Mouse (Mus musculus): Measurements from ENCODE around the gene Alpk1. TPM values are rescaled to one million over a fixed set of nuclear protein-coding genes. Genes with fewer than 3 reads are reported as not detected.
A peak's percentile ranks its signal among the peaks of the same experiment; 100 is the strongest.

The Alpk1 gene
- polyA plus RNA-seq, 1 experiment: 5.5 TPM

DNA sequence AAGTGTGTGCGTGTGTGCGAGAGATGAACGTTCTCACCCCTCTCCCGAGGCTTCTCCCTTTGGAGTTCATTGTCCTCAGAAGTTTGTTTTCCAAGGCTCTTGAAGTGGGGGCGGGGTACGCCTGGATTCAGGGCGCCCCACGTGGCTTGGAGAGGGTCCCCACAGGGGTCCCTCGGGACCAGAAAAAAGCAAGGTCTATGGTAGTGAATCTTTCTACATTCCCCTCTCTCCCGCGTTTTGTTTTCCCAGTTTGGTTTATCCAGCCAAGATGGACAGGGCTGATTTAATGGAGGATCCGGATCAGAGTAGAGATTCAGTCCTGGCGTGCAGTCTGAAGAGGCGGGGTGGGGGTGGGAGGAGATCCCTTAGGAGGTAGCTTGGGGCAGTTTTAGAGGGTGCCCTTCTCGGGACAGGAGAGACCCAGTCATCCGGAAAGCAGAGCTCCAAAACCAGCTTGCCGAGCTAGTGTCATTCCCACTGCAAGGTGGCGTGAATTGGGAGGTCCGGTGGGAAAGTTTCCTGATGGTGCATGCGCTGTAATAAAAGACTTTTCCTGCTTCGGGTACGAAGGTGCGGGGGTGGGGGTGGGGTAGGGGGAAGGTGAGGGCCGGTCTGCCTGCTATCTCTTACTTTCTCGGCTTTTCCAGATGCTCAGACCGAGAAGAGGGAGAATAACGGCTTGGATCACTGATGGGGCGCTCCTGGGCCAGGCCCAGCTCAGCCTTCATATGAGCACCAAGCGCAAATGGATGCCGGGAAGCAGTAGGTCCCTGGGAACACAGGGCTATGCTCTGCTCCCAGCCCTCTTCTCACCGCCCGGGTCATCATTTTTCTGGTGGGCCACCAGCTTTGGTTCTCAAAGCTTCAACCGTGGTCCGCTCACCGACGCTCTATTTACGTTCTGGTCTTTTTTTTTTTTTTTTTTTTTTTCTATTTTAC, 139.3 kb downstream of the Alpk1 start:
- no peak overlapping the region for H3K27ac ChIP-seq (ENCODE audit: control insufficient read depth, insufficient read depth, low read depth, low read length, poor library complexity)
- no peak overlapping the region for H3K4me3 ChIP-seq (replicated peaks; ENCODE audit: control insufficient read depth, low read depth, low read length)
- TF ChIP-seq CTCF (IDR thresholded peaks at IDR 0.05; ENCODE audit: control insufficient read depth, insufficient read depth, low read length) (no peak), POLR2A (IDR thresholded peaks at IDR 0.05; ENCODE audit: borderline replicate concordance, control insufficient read depth, low read depth, low read length) (no peak)
- H3K4me1 ChIP-seq (ENCODE audit: control insufficient read depth, insufficient read depth, low read length): no peaks in the 10 kb centered on the region
- WGBS: 9% methylated on average over 37 of the region's 37 CpGs

DNA sequence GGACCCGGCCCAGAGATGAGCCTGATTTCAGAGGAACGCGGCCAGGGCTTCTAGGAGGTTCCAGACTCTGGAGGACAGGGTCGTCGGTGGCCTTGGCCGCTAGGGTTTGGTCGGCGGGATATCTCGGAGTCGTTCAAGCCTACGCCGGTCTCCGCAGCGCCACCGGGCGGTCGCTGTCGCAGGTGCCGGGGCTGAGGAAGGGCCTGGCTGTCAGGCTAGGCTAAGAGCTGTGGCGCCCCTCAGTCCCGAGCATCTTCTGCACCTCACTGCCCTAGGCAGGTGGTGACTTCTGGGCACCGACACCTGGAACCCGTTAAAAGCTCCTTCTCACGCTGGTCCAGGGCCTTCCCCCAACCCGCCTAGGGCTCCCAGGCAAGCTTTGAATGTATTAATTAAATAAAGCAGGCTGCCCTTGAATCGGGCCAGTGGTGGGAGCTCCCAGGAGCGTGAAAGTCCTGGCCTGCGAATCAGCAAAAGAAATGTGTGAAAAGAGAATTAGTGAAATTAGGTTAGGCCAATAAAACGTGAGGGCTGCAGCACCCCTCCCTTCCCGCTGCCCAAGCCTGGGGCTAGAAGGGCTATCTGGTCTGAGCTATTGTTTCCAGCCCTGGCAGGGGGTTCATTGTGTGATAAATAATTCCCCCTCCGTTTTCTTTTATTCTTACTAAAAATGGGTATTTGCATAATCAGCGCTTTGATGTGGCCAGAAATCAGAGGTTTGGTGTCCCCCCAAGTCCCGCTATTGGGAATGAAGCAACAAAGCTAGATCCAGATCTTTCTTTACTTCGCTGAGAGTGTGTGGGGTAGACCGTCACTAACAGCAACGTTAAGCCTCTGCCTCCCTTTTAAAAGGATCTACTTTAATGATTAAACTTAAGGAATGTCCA, 140.2 kb downstream of the Alpk1 start:
- TF ChIP-seq POLR2A (IDR thresholded peaks at IDR 0.05; ENCODE audit: borderline replicate concordance, control insufficient read depth, low read depth, low read length) (0 out of 2 replicates have a peak, but pooled peaks have one; percentile 9), CTCF (IDR thresholded peaks at IDR 0.05; ENCODE audit: control insufficient read depth, insufficient read depth, low read length) (peak; percentile 36; the same call in 1 of the 2 replicates)
- 5% methylated on average over 36 of the region's 36 CpGs for WGBS
- Histone ChIP-seq H3K4me1 (ENCODE audit: control insufficient read depth, insufficient read depth, low read length) (no peaks in the 10 kb centered on the region), H3K27ac (ENCODE audit: control insufficient read depth, insufficient read depth, low read depth, low read length, poor library complexity) (no peak overlapping the region), H3K4me3 (replicated peaks; ENCODE audit: control insufficient read depth, low read depth, low read length) (no peak overlapping the region)

DNA sequence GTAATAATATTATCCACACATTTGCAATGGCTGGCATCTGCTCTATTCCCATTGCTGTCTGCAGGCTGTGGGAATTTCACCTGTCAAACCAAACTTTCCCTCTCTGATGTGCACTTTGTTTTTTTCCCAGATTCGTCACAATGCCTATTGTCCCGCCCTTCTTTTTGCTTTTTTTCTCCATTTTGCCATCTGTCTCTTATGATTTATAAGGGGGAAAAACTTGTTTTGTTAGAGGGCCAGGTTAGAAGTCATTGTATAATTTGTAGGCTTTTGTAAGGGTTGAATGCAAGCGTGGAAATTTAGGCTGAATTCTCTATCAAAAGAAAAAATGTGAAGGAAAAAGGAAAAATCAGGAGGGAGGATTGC, 145.4 kb downstream of the Alpk1 start:
- Histone ChIP-seq H3K4me3 (replicated peaks; ENCODE audit: control insufficient read depth, low read depth, low read length) (no peak overlapping the region), H3K4me1 (ENCODE audit: control insufficient read depth, insufficient read depth, low read length) (no peaks in the 10 kb centered on the region; the same call in 1 of the 2 replicates), H3K27ac (ENCODE audit: control insufficient read depth, insufficient read depth, low read depth, low read length, poor library complexity) (no peak overlapping the region)
- TF ChIP-seq POLR2A (IDR thresholded peaks at IDR 0.05; ENCODE audit: borderline replicate concordance, control insufficient read depth, low read depth, low read length) (no peak), CTCF (IDR thresholded peaks at IDR 0.05; ENCODE audit: control insufficient read depth, insufficient read depth, low read length) (no peak)
- WGBS: 11% methylated on average over 3 of the region's 3 CpGs

DNA sequence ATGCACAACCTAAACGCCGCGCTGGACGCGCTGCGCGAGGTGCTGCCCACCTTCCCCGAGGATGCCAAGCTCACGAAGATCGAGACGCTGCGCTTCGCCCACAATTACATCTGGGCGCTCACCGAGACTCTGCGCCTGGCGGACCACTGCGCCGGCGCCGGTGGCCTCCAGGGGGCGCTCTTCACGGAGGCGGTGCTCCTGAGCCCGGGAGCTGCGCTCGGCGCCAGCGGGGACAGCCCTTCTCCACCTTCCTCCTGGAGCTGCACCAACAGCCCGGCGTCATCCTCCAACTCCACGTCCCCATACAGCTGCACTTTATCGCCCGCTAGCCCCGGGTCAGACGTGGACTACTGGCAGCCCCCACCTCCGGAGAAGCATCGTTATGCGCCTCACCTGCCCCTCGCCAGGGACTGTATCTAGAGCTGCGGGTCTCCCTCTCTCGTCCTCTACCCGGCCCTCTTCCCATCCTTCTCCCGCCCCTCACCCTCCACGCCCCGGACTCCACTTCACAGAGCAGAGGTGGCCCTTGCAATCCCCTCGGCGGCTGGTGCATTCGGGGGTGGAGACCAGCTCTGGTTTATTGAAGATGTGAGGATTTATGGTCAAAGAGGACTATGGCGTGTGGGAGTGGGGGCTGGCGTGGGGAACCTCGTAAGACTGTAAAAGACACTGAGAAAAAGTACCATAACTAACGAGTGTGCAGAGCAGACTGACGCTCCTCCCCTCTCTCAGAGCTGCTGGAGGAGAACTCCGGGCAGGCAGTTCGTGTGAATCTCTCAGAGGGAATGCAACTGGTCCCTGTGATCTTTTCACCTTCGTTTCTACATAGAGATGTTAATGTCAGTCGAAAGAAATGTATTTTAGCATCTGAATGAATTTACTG, 146.0 kb downstream of the Alpk1 start:
- 2% methylated on average over 58 of the region's 58 CpGs for WGBS
- H3K27ac ChIP-seq (ENCODE audit: control insufficient read depth, insufficient read depth, low read depth, low read length, poor library complexity): no peak overlapping the region
- no peaks in the 10 kb centered on the region; the same call in 1 of the 2 replicates for H3K4me1 ChIP-seq (ENCODE audit: control insufficient read depth, insufficient read depth, low read length)
- peak; percentile 80 for TF ChIP-seq CTCF (IDR thresholded peaks at IDR 0.05; ENCODE audit: control insufficient read depth, insufficient read depth, low read length)
- TF ChIP-seq POLR2A (IDR thresholded peaks at IDR 0.05; ENCODE audit: borderline replicate concordance, control insufficient read depth, low read depth, low read length): no peak
- no peak overlapping the region for H3K4me3 ChIP-seq (replicated peaks; ENCODE audit: control insufficient read depth, low read depth, low read length)

DNA sequence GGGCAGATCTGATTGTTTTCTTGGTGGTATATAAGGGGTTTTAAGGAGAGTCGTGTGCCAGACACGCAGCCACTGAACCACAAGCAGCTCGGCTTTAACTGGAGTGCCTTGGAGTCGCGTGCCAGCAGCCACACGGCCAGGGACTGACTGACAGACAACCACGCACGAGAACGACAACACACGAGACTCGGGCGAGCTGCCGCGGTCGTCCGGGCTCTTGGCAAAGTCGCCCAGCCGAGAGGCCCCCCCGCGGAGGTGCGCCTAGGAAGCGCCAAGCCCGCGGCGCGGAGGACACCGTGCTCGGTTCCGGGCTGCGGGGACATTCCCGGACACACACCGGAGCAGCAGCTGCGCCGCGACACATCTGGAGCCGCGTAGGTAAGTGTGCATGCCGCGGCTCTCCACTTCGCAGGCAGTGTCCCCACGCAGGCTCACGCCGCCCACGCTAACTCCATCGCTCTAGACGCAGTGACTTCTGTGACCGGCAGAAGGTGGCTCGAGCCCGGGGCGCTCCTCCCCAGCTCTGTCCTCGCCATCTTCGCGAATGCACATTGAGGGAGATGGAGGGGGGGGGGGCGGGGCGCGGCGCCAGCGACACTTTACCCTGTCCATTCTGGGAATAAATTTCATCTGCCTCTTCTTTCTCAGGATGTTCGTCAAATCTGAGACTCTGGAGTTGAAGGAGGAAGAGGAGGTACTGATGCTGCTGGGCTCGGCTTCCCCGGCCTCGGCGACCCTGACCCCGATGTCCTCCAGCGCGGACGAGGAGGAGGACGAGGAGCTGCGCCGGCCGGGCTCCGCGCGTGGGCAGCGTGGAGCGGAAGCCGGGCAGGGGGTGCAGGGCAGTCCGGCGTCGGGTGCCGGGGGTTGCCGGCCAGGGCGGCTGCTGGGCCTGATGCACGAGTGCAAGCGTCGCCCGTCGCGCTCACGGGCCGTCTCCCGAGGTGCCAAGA, 147.0 kb downstream of the Alpk1 start, which contains the start of gene Neurog2:
Neurog2 (plus strand) TSS at position 56 of the 953 bp plus-strand sequence.
- Histone ChIP-seq H3K4me1 (ENCODE audit: control insufficient read depth, insufficient read depth, low read length) (no peaks in the 10 kb centered on the region; the same call in 1 of the 2 replicates), H3K27ac (ENCODE audit: control insufficient read depth, insufficient read depth, low read depth, low read length, poor library complexity) (no peak within 1 kb of the TSS), H3K4me3 (replicated peaks; ENCODE audit: control insufficient read depth, low read depth, low read length) (no peak within 1 kb of the TSS)
- WGBS: 2% methylated on average over 92 of the region's 92 CpGs
- TF ChIP-seq CTCF (IDR thresholded peaks at IDR 0.05; ENCODE audit: control insufficient read depth, insufficient read depth, low read length) (no peak), POLR2A (IDR thresholded peaks at IDR 0.05; ENCODE audit: borderline replicate concordance, control insufficient read depth, low read depth, low read length) (no peak; the same call in 1 of the 2 replicates)

DNA sequence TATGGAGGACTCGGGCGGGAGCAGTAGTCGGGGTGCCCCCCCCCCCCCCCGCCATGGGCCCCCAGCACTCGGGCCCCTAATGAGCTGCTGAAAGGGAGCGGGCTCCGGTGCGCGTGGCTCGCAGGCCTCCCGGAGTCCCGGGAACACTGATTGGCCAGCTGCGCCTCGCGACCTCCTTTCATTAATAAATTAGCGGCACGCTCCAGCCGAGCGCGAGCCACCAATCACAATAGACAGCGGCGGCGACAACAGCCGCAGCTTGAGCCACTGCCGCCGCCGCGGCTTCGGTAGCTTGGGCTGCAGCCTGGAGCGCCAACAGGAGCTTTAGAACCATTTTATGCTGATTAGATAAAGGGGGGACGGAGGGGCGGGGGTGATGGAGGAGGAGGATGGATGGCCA, 147.8 kb downstream of the Alpk1 start:
- no peak for TF ChIP-seq POLR2A (IDR thresholded peaks at IDR 0.05; ENCODE audit: borderline replicate concordance, control insufficient read depth, low read depth, low read length)
- no peak for TF ChIP-seq CTCF (IDR thresholded peaks at IDR 0.05; ENCODE audit: control insufficient read depth, insufficient read depth, low read length)
- Histone ChIP-seq H3K4me3 (replicated peaks; ENCODE audit: control insufficient read depth, low read depth, low read length) (no peak overlapping the region), H3K27ac (ENCODE audit: control insufficient read depth, insufficient read depth, low read depth, low read length, poor library complexity) (no peak overlapping the region), H3K4me1 (ENCODE audit: control insufficient read depth, insufficient read depth, low read length) (no peaks in the 10 kb centered on the region; the same call in 1 of the 2 replicates)
- WGBS: 3% methylated on average over 32 of the region's 32 CpGs

Data from bone marrow, adult 2 months (tissue).